Comparison of ENCODE assay signal across 15 mouse cellular contexts in the genomic region with DNA sequence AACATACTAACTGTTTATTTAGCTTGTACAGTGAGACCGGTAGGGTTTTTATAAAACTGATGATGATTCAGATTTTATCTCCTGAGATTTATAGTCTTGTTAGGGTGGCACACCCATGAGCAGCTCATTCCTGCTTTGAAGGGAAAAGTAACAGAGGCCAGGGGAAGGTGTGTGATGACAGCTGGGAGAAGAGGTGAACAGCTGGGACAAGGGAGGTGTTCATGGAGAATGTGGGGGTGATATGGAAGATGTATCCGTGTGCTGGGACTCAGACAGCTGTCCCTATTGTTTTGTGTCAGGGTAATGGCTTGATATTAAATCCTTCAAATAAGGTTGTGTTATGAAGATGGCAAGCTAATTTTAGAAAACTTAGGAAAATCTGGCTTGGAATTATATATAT.
"Had no signal": no experiment of that assay in that cellular context is flagged by ENCODE, and none has a peak within 500 bp of the region (broad histone marks: within the 10 kb centered on the region; RNA-seq: fewer than 3 reads in every experiment).

No protein-coding gene starts in this region.

- H3K36me3 ChIP-seq: neural tube, embryonic 13.5 days; neural tube, embryonic 15.5 days; stomach, embryonic 15.5 days had no signal

- H3K4me2 ChIP-seq: neural tube, embryonic 13.5 days; neural tube, embryonic 15.5 days; stomach, embryonic 15.5 days had no signal

- H3K27me3 ChIP-seq: neural tube, embryonic 13.5 days; neural tube, embryonic 15.5 days; stomach, embryonic 15.5 days had no signal

- H3K4me3 ChIP-seq: neural tube, embryonic 13.5 days; neural tube, embryonic 15.5 days; stomach, embryonic 15.5 days had no signal

- DNase-seq: retina, postnatal 1 day; right cerebral cortex, adult 18-20 months; right cerebral cortex, postnatal 14 days; right cerebral cortex, postnatal 25 days; right cerebral cortex, postnatal 4 days; spleen, adult 18-20 months; thymus, adult 18-20 months; thymus, adult 2 months; thymus, postnatal 14 days; thymus, postnatal 25 days; thymus, postnatal 36 days; thymus, postnatal 4 days had no signal
